Mouse (Mus musculus): ENCODE results near the gene Reg2. TPM values are rescaled to one million over a fixed set of nuclear protein-coding genes. Genes with fewer than 3 reads are reported as not detected.

The Reg2 gene
- polyA plus RNA-seq, 1 experiment from 2014 or later, result not detected

DNA sequence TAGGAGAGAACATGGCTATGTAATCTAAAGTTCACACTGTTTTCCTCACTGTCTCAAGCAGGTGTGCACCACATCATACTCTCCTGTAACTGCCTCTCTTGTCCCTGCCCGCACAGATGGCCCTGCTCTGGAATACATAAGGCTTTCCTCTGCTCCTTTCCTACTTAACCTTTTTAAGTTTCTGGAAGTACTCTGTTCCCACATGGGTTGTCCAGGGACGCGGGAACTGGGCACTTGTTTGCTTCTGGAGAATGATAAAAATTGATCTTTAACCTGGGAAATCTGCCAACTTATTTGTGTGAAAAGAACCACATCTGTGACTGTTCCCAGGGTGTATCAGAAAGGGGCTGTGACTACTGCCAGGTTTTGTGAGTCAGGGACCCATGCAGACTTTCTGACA, 30.1 kb downstream of the Reg2 start:
- ATAC-seq (no peak), DNase-seq (ENCODE audit: low spot score) (no peak)
- TF ChIP-seq CTCF (IDR thresholded peaks at IDR 0.05), result no peak
- TF ChIP-seq EP300 (IDR thresholded peaks at IDR 0.05), result no peak
- Histone ChIP-seq H3K36me3 (ENCODE audit: insufficient read depth, low read length) (no peaks in the 10 kb centered on the region), H3K9ac (replicated peaks; ENCODE audit: low read depth) (no peak overlapping the region), H3K4me1 (ENCODE audit: insufficient read depth, low read depth, low read length) (no peaks in the 10 kb centered on the region), H3K9me3 (ENCODE audit: low read length) (no peaks in the 10 kb centered on the region), H3K4me2 (replicated peaks; ENCODE audit: low read depth, low read length) (no peak overlapping the region), H3K4me3 (ENCODE audit: low read depth, low read length) (no peak overlapping the region), H3K27ac (ENCODE audit: low read length) (no peak overlapping the region), H3K27me3 (replicated peaks; ENCODE audit: insufficient read depth, low read length) (no peaks in the 10 kb centered on the region)
- WGBS, result 61% methylated on average over 3 of the region's 3 CpGs

- no peak for DNase-seq (ENCODE audit: low spot score)
- H3K27ac ChIP-seq (ENCODE audit: low read length), result no peak overlapping the region
- no peak for TF ChIP-seq CTCF (IDR thresholded peaks at IDR 0.05)
- TF ChIP-seq EP300 (IDR thresholded peaks at IDR 0.05), result no peak
- no peaks in the 10 kb centered on the region for H3K4me1 ChIP-seq (ENCODE audit: insufficient read depth, low read depth, low read length)
- no peak overlapping the region for H3K4me2 ChIP-seq (replicated peaks; ENCODE audit: low read depth, low read length)
- no peak overlapping the region for H3K4me3 ChIP-seq (ENCODE audit: low read depth, low read length)
- no peak overlapping the region for H3K9ac ChIP-seq (replicated peaks; ENCODE audit: low read depth)
- H3K9me3 ChIP-seq (ENCODE audit: low read length), result no peaks in the 10 kb centered on the region
- ATAC-seq, result no peak
- WGBS, result 40% methylated on average over 1 of the region's 1 CpGs
- no peaks in the 10 kb centered on the region for H3K27me3 ChIP-seq (replicated peaks; ENCODE audit: insufficient read depth, low read length)
- no peaks in the 10 kb centered on the region for H3K36me3 ChIP-seq (ENCODE audit: insufficient read depth, low read length)
Measured at GRCm38 (mm10) chr6:78447202-78447601, 51.8 kb downstream of the Reg2 start.

- no peaks in the 10 kb centered on the region for H3K9me3 ChIP-seq (ENCODE audit: low read length)
- no peaks in the 10 kb centered on the region for H3K4me1 ChIP-seq (ENCODE audit: insufficient read depth, low read depth, low read length)
- no peaks in the 10 kb centered on the region for H3K36me3 ChIP-seq (ENCODE audit: insufficient read depth, low read length)
- no peak overlapping the region for H3K27ac ChIP-seq (ENCODE audit: low read length)
- H3K4me2 ChIP-seq (replicated peaks; ENCODE audit: low read depth, low read length), result no peak overlapping the region
- no peaks in the 10 kb centered on the region for H3K27me3 ChIP-seq (replicated peaks; ENCODE audit: insufficient read depth, low read length)
- no peak for DNase-seq (ENCODE audit: low spot score)
- no peak for ATAC-seq
- no peak overlapping the region for H3K4me3 ChIP-seq (ENCODE audit: low read depth, low read length)
- no peak overlapping the region for H3K9ac ChIP-seq (replicated peaks; ENCODE audit: low read depth)
- no peak for TF ChIP-seq CTCF (IDR thresholded peaks at IDR 0.05)
- TF ChIP-seq EP300 (IDR thresholded peaks at IDR 0.05), result no peak
Measured at GRCm38 (mm10) chr6:78448409-78448808, 53.0 kb downstream of the Reg2 start.

DNA sequence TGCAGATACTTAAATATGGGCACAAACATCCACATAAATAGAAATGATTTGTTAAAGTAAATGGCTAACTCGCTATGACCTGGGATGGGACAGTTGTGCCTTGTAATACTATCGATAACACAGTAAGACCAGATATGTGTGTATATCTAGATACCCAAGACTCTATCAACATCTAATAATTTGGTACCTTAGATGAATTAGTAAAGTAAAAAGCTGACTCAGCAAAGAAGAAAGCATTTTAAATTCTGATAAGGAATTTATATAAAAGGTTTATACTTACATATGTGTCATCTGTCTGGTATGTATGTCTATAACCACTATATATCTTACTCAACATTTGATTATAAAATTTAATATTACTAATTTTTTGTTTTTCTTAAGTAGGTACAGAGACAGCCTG, 57.4 kb downstream of the Reg2 start:
- DNase-seq (ENCODE audit: low spot score) (no peak), ATAC-seq (no peak)
- Histone ChIP-seq H3K4me1 (ENCODE audit: insufficient read depth, low read depth, low read length) (no peaks in the 10 kb centered on the region), H3K4me2 (replicated peaks; ENCODE audit: low read depth, low read length) (no peak overlapping the region), H3K27me3 (replicated peaks; ENCODE audit: insufficient read depth, low read length) (no peaks in the 10 kb centered on the region), H3K27ac (ENCODE audit: low read length) (no peak overlapping the region), H3K36me3 (ENCODE audit: insufficient read depth, low read length) (no peaks in the 10 kb centered on the region), H3K9me3 (ENCODE audit: low read length) (no peaks in the 10 kb centered on the region), H3K9ac (replicated peaks; ENCODE audit: low read depth) (no peak overlapping the region), H3K4me3 (ENCODE audit: low read depth, low read length) (no peak overlapping the region)
- 79% methylated on average over 2 of the region's 2 CpGs for WGBS
- TF ChIP-seq EP300 (IDR thresholded peaks at IDR 0.05) (no peak), CTCF (IDR thresholded peaks at IDR 0.05) (no peak)

Other genes starting within 250 kb of the Reg2 start
- not detected in 2 replicates for gene Reg3b, start 25.0 kb upstream of the Reg2 start, polyA plus RNA-seq (2015; fragmentation: Nextera tagmentation; extraction: Ambion mirVana)
- not detected in 2 replicates for gene Reg3d, start 16.8 kb upstream of the Reg2 start, polyA plus RNA-seq (2015; fragmentation: Nextera tagmentation; extraction: Ambion mirVana)
- not detected in 2 replicates for gene Reg3a, start 14.9 kb upstream of the Reg2 start, polyA plus RNA-seq (2015; fragmentation: Nextera tagmentation; extraction: Ambion mirVana)
- not detected in 2 replicates for gene Reg1, start 27.1 kb downstream of the Reg2 start, polyA plus RNA-seq (2015; fragmentation: Nextera tagmentation; extraction: Ambion mirVana)
- gene Reg3g, start 73.2 kb downstream of the Reg2 start, polyA plus RNA-seq (2015; fragmentation: Nextera tagmentation; extraction: Ambion mirVana), result 87.0 and 97.4 TPM in 2 replicates

All from lung, postnatal 0 days (tissue).